In genomic region chr17:47973563-47974472, GRCm38 (mm10) we compare ENCODE assay signal across 7 mouse cellular contexts. TPM values are rescaled to one million over a fixed set of nuclear protein-coding genes. Genes with fewer than 3 reads are reported as not detected.
DNase-seq lines count a peak whose midpoint lies in the region; ATAC-seq and TF ChIP-seq lines count a peak whose summit lies in the region.

No protein-coding gene starts in this region.

- TF ChIP-seq CTCF in MEL (IDR thresholded peaks at IDR 0.05 in 2 of 3, conservative IDR thresholded peaks at IDR 0.05 in 1 of 3; ENCODE audit: control insufficient read depth in 1 of 3, insufficient read depth in 1 of 3, low read depth in 2 of 3, low read length in 3 of 3, poor library complexity in 1 of 3, severe bottlenecking in 1 of 3): no peak

- H3K4me3 ChIP-seq in MEL (ENCODE audit: control insufficient read depth in 1 of 2, insufficient read depth in 1 of 2, low read depth in 2 of 2, low read length in 2 of 2): peak overlapping the region in 1 of 2 experiments; percentile 29; a peak in 2 of 4 replicates
- H3K4me3 ChIP-seq in hindbrain, embryonic 12.5 days: peak overlapping the region; percentile 31

- no peak for TF ChIP-seq EP300 in MEL (IDR thresholded peaks at IDR 0.05; ENCODE audit: low read depth in 1 of 2, low read length in 2 of 2)

- no peaks in the 10 kb centered on the region for H3K79me2 ChIP-seq in MEL (ENCODE audit: control insufficient read depth, insufficient read depth, low read length, poor library complexity)

- intact Hi-C loops in left cerebral cortex, postnatal 25 days (cut with DNase I): no loop called here

- WGBS in hindbrain, embryonic 12.5 days: 1% methylated on average over 61 of the region's 61 CpGs

- no peak for TF ChIP-seq RAD21 in MEL (IDR thresholded peaks at IDR 0.05; ENCODE audit: low read depth, low read length)

- no peak for TF ChIP-seq POLR2A in MEL (IDR thresholded peaks at IDR 0.05; ENCODE audit: control insufficient read depth in 1 of 2, insufficient read depth in 1 of 2, low read depth in 1 of 2, low read length in 2 of 2, poor library complexity in 1 of 2)

- peak overlapping the region; percentile 40 for H3K9ac ChIP-seq in MEL (ENCODE audit: control insufficient read depth, low read depth, low read length, poor library complexity, severe bottlenecking)
- peak overlapping the region; percentile 55 for H3K9ac ChIP-seq in hindbrain, embryonic 12.5 days

- no peaks in the 10 kb centered on the region for H3K9me3 ChIP-seq in MEL (replicated peaks; ENCODE audit: insufficient read depth, low read length)
- no peaks in the 10 kb centered on the region for H3K9me3 ChIP-seq in hindbrain, embryonic 12.5 days (replicated peaks)

- peaks cover 0 to 3% of the 10 kb centered on the region in 2 experiments; a peak in 1 of 4 replicates for H3K27me3 ChIP-seq in MEL (ENCODE audit: control insufficient read depth in 1 of 2, insufficient read depth in 2 of 2, low read length in 2 of 2)
- H3K27me3 ChIP-seq in hindbrain, embryonic 12.5 days: peaks cover 35% of the 10 kb centered on the region

- ATAC-seq in hindbrain, embryonic 12.5 days (ENCODE audit: low FRiP score): peak; percentile 71
- peak; percentile 62; the same call in 1 of the 2 replicates for ATAC-seq in megakaryocyte-erythroid progenitor cell, adult 5-6 weeks (replicated peaks; ENCODE audit: low FRiP score, low TSS enrichment, poor library complexity, severe bottlenecking)

- no peak overlapping the region for H3K27ac ChIP-seq in MEL (ENCODE audit: control insufficient read depth, low read depth, low read length)
- H3K27ac ChIP-seq in hindbrain, embryonic 12.5 days: peak overlapping the region; percentile 67

- H3K4me1 ChIP-seq in MEL (ENCODE audit: control insufficient read depth in 1 of 2, insufficient read depth in 2 of 2, low read length in 2 of 2): no peaks in the 10 kb centered on the region
- H3K4me1 ChIP-seq in hindbrain, embryonic 12.5 days: peaks cover 38% of the 10 kb centered on the region

- no peaks in the 10 kb centered on the region for H3K36me3 ChIP-seq in MEL (ENCODE audit: control insufficient read depth in 1 of 2, insufficient read depth in 2 of 2, low read length in 2 of 2)
- no peaks in the 10 kb centered on the region for H3K36me3 ChIP-seq in hindbrain, embryonic 12.5 days

- DNase-seq in MEL (ENCODE audit: low read depth, low spot score): no peak
- DNase-seq in adrenal gland, postnatal 25 days: peak; percentile 67
- peak; percentile 83 for DNase-seq in forelimb bud, embryonic 11.5 days (ENCODE audit: low read depth, low spot score)
- DNase-seq in left cerebral cortex, postnatal 25 days (ENCODE audit: low spot score in 2 of 2): peak; percentile 9 to 19
- peak; percentile 16 to 39 for DNase-seq in spleen, postnatal 10 days (ENCODE audit: low spot score in 2 of 2)

- H3K4me2 ChIP-seq in hindbrain, embryonic 12.5 days (replicated peaks): peak overlapping the region; percentile 64

TF ChIP-seq in MEL, 35 proteins besides CTCF, POLR2A, EP300 and RAD21:
- TF ChIP-seq JUND (IDR thresholded peaks at IDR 0.05; ENCODE audit: low read depth, low read length): no peak

RNA-seq across cellular contexts. Expression of gene Foxp4, which starts 49.4 kb away (rescaled TPM):
- 6.6 and 7.1 TPM in 2 replicates for total RNA-seq in MEL (2012; rRNA removed)
- polyA plus RNA-seq in MEL (2012; ENCODE audit: insufficient read depth in 1 of 2, insufficient read length in 2 of 2, low read depth in 1 of 2, low replicate concordance in 2 of 2, missing spikeins in 1 of 2): 10 to 100 TPM in 1 of 2 experiments, not detected in 1; 50.5 TPM
- 25.1 and 33.4 TPM in 2 replicates for total RNA-seq in adrenal gland, postnatal 25 days (2021)
- 40.6 and 41.7 TPM in 2 replicates for polyA plus RNA-seq in hindbrain, embryonic 12.5 days (2016; fragmentation: Nextera tagmentation; extraction: Ambion mirVana)
- 10 to 100 TPM; 41.3 to 42.7 TPM for total RNA-seq in left cerebral cortex, postnatal 25 days (2021)
- total RNA-seq in megakaryocyte-erythroid progenitor cell, adult 5-6 weeks (2014; fragmentation: Nextera tagmentation): 10.4 and 23.6 TPM in 2 replicates
- total RNA-seq in megakaryocyte-erythroid progenitor cell, adult 5-6 weeks (2017): 0.66 and 2.0 TPM in 2 replicates
